Mouse (Mus musculus) erythroblast, embryonic 14.5 days (primary cell): ENCODE data around the gene Orm3.

ENCODE experiments used
- GATA1 ChIP-seq: IDR thresholded peaks from 2 replicates; pipeline ENCODE4 v1.6.1; 2012; ENCODE audit warnings: low read length, inconsistent platforms, mixed read lengths
- TAL1 ChIP-seq: IDR thresholded peaks from 3 replicates; pipeline ENCODE4 v1.6.1; 2012; ENCODE audit warnings: low read length, inconsistent platforms, mixed read lengths

GRCm38 (mm10) chr4:63402056-63402455, 46.1 kb downstream of the Orm3 start:
- TF ChIP-seq TAL1 (no peak), GATA1 (no peak)
